ENCODE assay signal across 8 mouse cellular contexts in genomic region chr10:22191035-22191434, GRCm38 (mm10). TPM values are rescaled to one million over a fixed set of nuclear protein-coding genes. Genes with fewer than 3 reads are reported as not detected.
DNase-seq lines count a peak whose midpoint lies in the region; ATAC-seq and TF ChIP-seq lines count a peak whose summit lies in the region.
"Not testable (repeated sequence)": the region's sequence is repeated elsewhere in the genome, so short reads cannot be mapped to it uniquely, and the experiment has no call there.
"Had no signal": no experiment of that assay in that cellular context is flagged by ENCODE, and none has a peak within 500 bp of the region (broad histone marks: within the 10 kb centered on the region; RNA-seq: fewer than 3 reads in every experiment).

No protein-coding gene starts in this region.

- H3K27me3 ChIP-seq in forebrain, embryonic 12.5 days; heart, embryonic 12.5 days (replicated peaks); hindbrain, embryonic 15.5 days; kidney, postnatal 0 days (ENCODE audit: insufficient read depth, low read length); midbrain, embryonic 11.5 days (ENCODE audit: control insufficient read depth, insufficient read depth, low read length); neural tube, embryonic 12.5 days (replicated peaks): not testable (repeated sequence)

- H3K4me2 ChIP-seq in forebrain, embryonic 12.5 days: peak overlapping the region; percentile 32; the same call in 1 of the 2 replicates
- peak overlapping the region; percentile 42 for H3K4me2 ChIP-seq in heart, embryonic 12.5 days
- H3K4me2 ChIP-seq in hindbrain, embryonic 15.5 days: peak overlapping the region; percentile 35
- H3K4me2 ChIP-seq in kidney, postnatal 0 days (ENCODE audit: low read length): not testable (repeated sequence)
- peak overlapping the region; percentile 15; the same call in 1 of the 2 replicates for H3K4me2 ChIP-seq in midbrain, embryonic 11.5 days
- peak overlapping the region; percentile 35; the same call in 1 of the 2 replicates for H3K4me2 ChIP-seq in neural tube, embryonic 12.5 days (replicated peaks)

- H3K4me3 ChIP-seq in forebrain, embryonic 12.5 days (replicated peaks); heart, embryonic 12.5 days; hindbrain, embryonic 15.5 days; kidney, postnatal 0 days (replicated peaks; ENCODE audit: low read depth, low read length); midbrain, embryonic 11.5 days (ENCODE audit: low read depth, low read length); neural tube, embryonic 12.5 days: not testable (repeated sequence)

- H3K9ac ChIP-seq in forebrain, embryonic 12.5 days; heart, embryonic 12.5 days; hindbrain, embryonic 15.5 days; kidney, postnatal 0 days (ENCODE audit: low read depth, low read length); midbrain, embryonic 11.5 days (ENCODE audit: low read length); neural tube, embryonic 12.5 days: not testable (repeated sequence)

- not testable (repeated sequence) for H3K27ac ChIP-seq in forebrain, embryonic 12.5 days; heart, embryonic 12.5 days (ENCODE audit: poor library complexity, severe bottlenecking); hindbrain, embryonic 15.5 days (replicated peaks); kidney, postnatal 0 days; midbrain, embryonic 11.5 days (ENCODE audit: low read depth, low read length); neural tube, embryonic 12.5 days

- peak; percentile 78 for ATAC-seq in forebrain, embryonic 12.5 days (ENCODE audit: low FRiP score)
- ATAC-seq in heart, embryonic 12.5 days (ENCODE audit: insufficient number of reproducible peaks, low FRiP score): not testable (repeated sequence)
- peak; percentile 83 for ATAC-seq in hindbrain, embryonic 15.5 days (ENCODE audit: low FRiP score, low read depth)
- 0 out of 2 replicates have a peak, but pooled peaks have one; percentile 47 for ATAC-seq in kidney, postnatal 0 days (replicated peaks; ENCODE audit: low FRiP score, low read depth)
- ATAC-seq in midbrain, embryonic 11.5 days (ENCODE audit: low FRiP score): peak; percentile 89
- ATAC-seq in neural tube, embryonic 12.5 days (ENCODE audit: low FRiP score, low read depth): peak; percentile 92

- H3K9me3 ChIP-seq in forebrain, embryonic 12.5 days; heart, embryonic 12.5 days (replicated peaks); hindbrain, embryonic 15.5 days; kidney, postnatal 0 days (replicated peaks; ENCODE audit: low read length); midbrain, embryonic 11.5 days (ENCODE audit: control insufficient read depth, low read length); neural tube, embryonic 12.5 days: not testable (repeated sequence)

- WGBS in forebrain, embryonic 12.5 days: 10% methylated on average over 7 of the region's 10 CpGs
- 4% methylated on average over 10 of the region's 10 CpGs for WGBS in heart, embryonic 12.5 days
- 3% methylated on average over 8 of the region's 10 CpGs for WGBS in hindbrain, embryonic 15.5 days
- WGBS in kidney, postnatal 0 days: 11% methylated on average over 6 of the region's 10 CpGs
- 1% methylated on average over 6 of the region's 10 CpGs for WGBS in midbrain, embryonic 11.5 days
- WGBS in neural tube, embryonic 12.5 days: 2% methylated on average over 6 of the region's 10 CpGs

- H3K4me1 ChIP-seq in forebrain, embryonic 12.5 days; heart, embryonic 12.5 days (replicated peaks); hindbrain, embryonic 15.5 days (replicated peaks); kidney, postnatal 0 days (replicated peaks; ENCODE audit: insufficient read depth, low read length); midbrain, embryonic 11.5 days (ENCODE audit: control insufficient read depth, insufficient read depth, low read length); neural tube, embryonic 12.5 days: not testable (repeated sequence)

- peak; percentile 32 for DNase-seq in embryo, embryonic 11 days
- DNase-seq in kidney, postnatal 0 days (ENCODE audit: low spot score): not testable (repeated sequence)
- peak; percentile 85 for DNase-seq in midbrain, embryonic 11.5 days (ENCODE audit: low spot score, missing footprints)

- TF ChIP-seq CTCF in kidney, postnatal 0 days (IDR thresholded peaks at IDR 0.05; ENCODE audit: low read depth): not testable (repeated sequence)

- not testable (repeated sequence) for H3K36me3 ChIP-seq in forebrain, embryonic 12.5 days (replicated peaks); heart, embryonic 12.5 days; hindbrain, embryonic 15.5 days; kidney, postnatal 0 days (ENCODE audit: insufficient read depth, low read length); midbrain, embryonic 11.5 days (ENCODE audit: control insufficient read depth, insufficient read depth, low read length); neural tube, embryonic 12.5 days

RNA-seq across cellular contexts. Expression of gene H60b, which starts 32.6 kb away (rescaled TPM):
- polyA plus RNA-seq in forebrain, embryonic 12.5 days (2016; fragmentation: Nextera tagmentation; extraction: Ambion mirVana): 0.59 and 1.1 TPM in 2 replicates
- polyA plus RNA-seq in heart, embryonic 12.5 days (2016; fragmentation: Nextera tagmentation; extraction: Ambion mirVana): 0.35 and 0.55 TPM in 2 replicates
- polyA plus RNA-seq in hindbrain, embryonic 15.5 days (2015; fragmentation: Nextera tagmentation; extraction: Ambion mirVana): 0.58 and 0.80 TPM in 2 replicates
- polyA plus RNA-seq in kidney, postnatal 0 days (2015; fragmentation: Nextera tagmentation; extraction: Ambion mirVana): 0.88 TPM in 2 replicates
- polyA plus RNA-seq in midbrain, embryonic 11.5 days (2014; fragmentation: Nextera tagmentation; extraction: Ambion mirVana): 1.00 and 1.0 TPM in 2 replicates
- 0.48 and 0.92 TPM in 2 replicates for polyA plus RNA-seq in neural tube, embryonic 12.5 days (2016; fragmentation: Nextera tagmentation; extraction: Ambion mirVana)
- polyA plus RNA-seq: liver, embryonic 11.5 days had no signal

RNA-seq across cellular contexts. Expression of gene Raet1e, which starts 32.7 kb away (rescaled TPM):
- polyA plus RNA-seq in forebrain, embryonic 12.5 days (2016; fragmentation: Nextera tagmentation; extraction: Ambion mirVana): 5.7 and 5.9 TPM in 2 replicates
- polyA plus RNA-seq in heart, embryonic 12.5 days (2016; fragmentation: Nextera tagmentation; extraction: Ambion mirVana): 4.3 and 5.8 TPM in 2 replicates
- 0.75 and 1.0 TPM in 2 replicates for polyA plus RNA-seq in hindbrain, embryonic 15.5 days (2015; fragmentation: Nextera tagmentation; extraction: Ambion mirVana)
- 6.8 and 7.2 TPM in 2 replicates for polyA plus RNA-seq in kidney, postnatal 0 days (2015; fragmentation: Nextera tagmentation; extraction: Ambion mirVana)
- 18.1 and 18.4 TPM in 2 replicates for polyA plus RNA-seq in midbrain, embryonic 11.5 days (2014; fragmentation: Nextera tagmentation; extraction: Ambion mirVana)
- 4.9 and 5.8 TPM in 2 replicates for polyA plus RNA-seq in neural tube, embryonic 12.5 days (2016; fragmentation: Nextera tagmentation; extraction: Ambion mirVana)

RNA-seq across cellular contexts. Expression of gene E030030I06Rik, which starts 42.0 kb away (rescaled TPM):
- polyA plus RNA-seq in forebrain, embryonic 12.5 days (2016; fragmentation: Nextera tagmentation; extraction: Ambion mirVana): 11.5 and 14.4 TPM in 2 replicates
- 14.8 TPM in 2 replicates for polyA plus RNA-seq in heart, embryonic 12.5 days (2016; fragmentation: Nextera tagmentation; extraction: Ambion mirVana)
- 3.4 and 4.7 TPM in 2 replicates for polyA plus RNA-seq in hindbrain, embryonic 15.5 days (2015; fragmentation: Nextera tagmentation; extraction: Ambion mirVana)
- 37.1 and 37.8 TPM in 2 replicates for polyA plus RNA-seq in kidney, postnatal 0 days (2015; fragmentation: Nextera tagmentation; extraction: Ambion mirVana)
- 24.8 and 29.2 TPM in 2 replicates for polyA plus RNA-seq in midbrain, embryonic 11.5 days (2014; fragmentation: Nextera tagmentation; extraction: Ambion mirVana)
- polyA plus RNA-seq in neural tube, embryonic 12.5 days (2016; fragmentation: Nextera tagmentation; extraction: Ambion mirVana): 11.1 and 14.7 TPM in 2 replicates
